Mouse (Mus musculus) retina, postnatal 7 days (tissue): ENCODE data around the gene Poll.

Source experiments
- DNase-seq: peaks from one replicate; pipeline ENCODE4 v3.0.0-alpha.2; 2012; ENCODE audit warnings: low read depth, low spot score

Gene Poll

GRCm38 (mm10) chr19:45535214-45535735 lies 25.1 kb downstream of the Poll start:
- DNase-seq: no peak

- DNase-seq: no peak
These were observed 26.7 kb downstream of the Poll start for GRCm38 (mm10) chr19:45533617-45534016.

- no peak for DNase-seq
These were observed 28.8 kb downstream of the Poll start for GRCm38 (mm10) chr19:45531554-45531953.

- DNase-seq: no peak
These were observed 29.9 kb downstream of the Poll start for GRCm38 (mm10) chr19:45530200-45530995.

DNA sequence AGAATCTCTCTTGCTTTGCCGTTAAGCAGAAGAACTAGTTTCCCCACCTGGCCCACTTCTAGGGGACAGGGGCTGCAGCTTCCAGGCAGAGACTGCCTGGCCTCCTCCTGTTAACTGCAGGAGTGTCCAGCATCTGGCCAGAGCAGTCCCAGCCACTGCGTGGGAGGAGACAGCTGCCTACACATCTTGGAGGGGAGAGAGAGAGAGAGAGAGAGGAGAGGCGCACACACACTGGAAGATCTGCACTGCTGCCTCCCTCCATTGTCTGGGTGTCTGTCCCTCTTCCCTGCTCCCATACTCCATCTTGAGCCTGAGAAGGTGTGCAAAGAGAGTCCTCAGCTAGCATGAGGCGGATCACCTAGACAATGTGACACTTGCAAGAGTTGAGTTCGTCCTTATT lies 31.0 kb downstream of the Poll start:
- no peak for DNase-seq

- DNase-seq: no peak
These were observed 32.3 kb downstream of the Poll start for GRCm38 (mm10) chr19:45527931-45528534.

DNA sequence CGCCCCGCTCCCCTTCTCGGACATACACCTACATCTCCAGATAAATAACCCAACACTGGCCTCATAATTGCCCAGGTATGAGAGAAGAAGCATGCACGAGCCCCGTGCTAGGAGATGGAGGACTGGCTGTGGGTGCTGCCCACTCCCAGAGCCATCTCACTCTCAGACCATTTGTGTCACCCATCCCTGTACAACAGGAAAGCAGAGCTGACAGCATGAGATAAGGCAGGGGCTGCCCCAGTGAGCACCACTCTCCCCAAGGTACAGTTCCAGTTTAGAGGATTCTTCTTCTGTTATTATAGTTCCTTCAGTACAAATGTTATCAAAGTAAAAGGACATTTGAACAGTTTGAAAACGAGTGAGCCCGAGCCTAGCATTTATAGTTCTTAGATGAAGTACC lies 32.9 kb downstream of the Poll start:
- DNase-seq: no peak

DNA sequence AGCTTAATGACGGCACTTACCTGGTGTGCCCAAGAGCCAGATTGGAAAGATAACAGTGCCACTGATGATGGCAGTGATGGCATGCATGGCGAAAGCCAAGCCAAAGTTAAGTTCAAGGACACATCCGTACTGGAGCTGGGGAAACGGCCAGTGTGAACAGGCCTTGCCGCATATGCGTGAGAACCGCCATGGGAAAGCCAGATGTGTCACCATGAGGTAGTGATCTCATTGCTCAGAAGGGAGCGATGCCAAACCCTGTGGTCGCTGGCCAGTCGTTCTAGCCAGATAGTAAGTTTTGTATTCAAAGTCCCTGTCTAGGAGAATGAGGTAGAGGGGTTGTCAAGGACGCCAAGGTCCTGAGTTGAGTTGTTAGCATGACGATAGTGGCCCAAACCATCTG lies 44.1 kb downstream of the Poll start:
- DNase-seq: no peak

DNA sequence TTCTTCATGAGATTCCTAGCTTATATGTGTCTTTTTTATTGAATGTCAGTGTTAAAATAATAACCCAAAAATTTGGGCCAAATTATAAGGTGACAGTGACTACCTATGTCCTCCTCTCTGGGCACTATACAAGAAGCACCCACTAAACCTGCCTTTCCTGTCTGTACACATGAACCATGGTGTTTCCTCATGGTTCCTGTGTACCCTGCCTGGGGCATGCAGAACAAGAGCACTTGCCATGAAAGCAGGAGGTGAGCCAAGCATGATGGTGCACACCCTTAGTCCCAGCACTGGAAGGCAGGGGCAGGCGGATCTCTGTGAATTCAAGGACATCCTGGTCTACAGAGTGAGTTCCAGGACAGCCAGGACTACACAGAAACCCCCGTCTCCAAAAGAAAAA lies 45.0 kb downstream of the Poll start:
- no peak for DNase-seq

DNA sequence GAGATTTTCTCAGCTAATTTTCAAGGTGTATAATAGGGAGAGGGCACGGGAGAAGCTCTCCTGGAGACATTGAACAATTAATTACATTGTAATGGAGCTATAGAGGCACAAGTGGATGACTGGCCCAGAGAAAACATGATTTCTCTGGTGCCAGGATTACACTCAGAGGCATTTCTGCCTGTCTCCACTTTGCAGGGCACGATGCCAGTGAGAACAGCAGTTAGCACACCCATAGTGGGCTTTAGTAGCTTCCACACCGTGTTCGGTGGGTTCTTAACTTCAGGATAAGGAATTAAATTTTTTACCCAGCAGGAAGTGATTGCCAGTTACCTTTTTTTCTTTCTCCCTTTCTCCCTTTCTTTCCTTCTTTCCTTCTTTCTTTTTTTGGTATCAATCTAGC lies 48.9 kb downstream of the Poll start:
- DNase-seq: no peak

DNA sequence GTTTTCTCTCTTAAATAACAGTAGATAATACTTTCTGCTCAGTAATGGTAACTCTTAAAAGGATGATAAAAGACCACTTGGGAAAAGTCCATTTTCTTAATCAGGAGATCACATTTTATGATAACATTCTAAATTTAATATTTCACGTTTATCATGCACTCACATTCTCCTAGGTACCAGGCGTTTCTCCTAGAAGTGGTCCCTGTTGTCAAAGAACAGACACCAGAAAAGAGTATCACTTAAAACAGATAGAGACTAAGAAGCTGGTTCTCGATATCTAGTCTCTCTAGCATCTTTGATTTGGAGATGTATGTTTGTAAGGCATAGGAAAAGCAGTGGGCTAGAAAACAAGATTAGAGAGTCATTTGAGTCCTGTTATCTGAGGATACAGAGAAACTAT lies 49.7 kb downstream of the Poll start:
- no peak for DNase-seq

- DNase-seq: no peak
These were observed 52.8 kb downstream of the Poll start for GRCm38 (mm10) chr19:45507531-45507930.

GRCm38 (mm10) chr19:45505446-45505845 lies 54.9 kb downstream of the Poll start:
- DNase-seq: no peak
